Mouse (Mus musculus) neural tube, embryonic 12.5 days (tissue): ENCODE data around the gene Ptges. TPM values are rescaled to one million over a fixed set of nuclear protein-coding genes. Genes with fewer than 3 reads are reported as not detected.

Source experiments
- ATAC-seq: fragments of 200-750 bp; cut with Nextera tagmentation; 2 replicates; pipeline ENCODE4 v1.8.0; 2017; ENCODE audit warnings: low read depth, mild to moderate bottlenecking, moderate TSS enrichment, moderate library complexity; ENCODE audit not compliant: low FRiP score
- H3K27ac ChIP-seq: fragments of 300-500 bp; sonication (generic); 2 replicates; pipeline ENCODE4 v1.5.1; 2016
- H3K27me3 ChIP-seq: fragments of 300-500 bp; sonication (generic); replicated peaks from 2 replicates; pipeline ENCODE4 v1.6.1; 2016; ENCODE audit warnings: mild to moderate bottlenecking
- H3K36me3 ChIP-seq: fragments of 300-500 bp; sonication (generic); 2 replicates; pipeline ENCODE4 v1.6.1; 2016; ENCODE audit warnings: mild to moderate bottlenecking
- H3K4me1 ChIP-seq: fragments of 300-500 bp; sonication (generic); 2 replicates; pipeline ENCODE4 v1.6.1; 2016
- H3K4me2 ChIP-seq: fragments of 300-500 bp; sonication (generic); replicated peaks from 2 replicates; pipeline ENCODE4 v1.6.1; 2016; ENCODE audit warnings: mild to moderate bottlenecking
- H3K4me3 ChIP-seq: fragments of 300-500 bp; sonication (generic); 2 replicates; pipeline ENCODE4 v1.5.1; 2016
- H3K9ac ChIP-seq: fragments of 300-500 bp; sonication (generic); 2 replicates; pipeline ENCODE4 v1.6.1; 2016; ENCODE audit warnings: mild to moderate bottlenecking
- H3K9me3 ChIP-seq: fragments of 300-500 bp; sonication (generic); 2 replicates; pipeline ENCODE4 v1.6.1; 2016; ENCODE audit warnings: mild to moderate bottlenecking
- WGBS: fragments of 180-500 bp; shearing (Covaris S2); methylation state at CpG from one replicate; pipeline ENCODE4 v1.1.7; 2016; 5-methylcytosine and 5-hydroxymethylcytosine counted together
- polyA plus RNA-seq: library from polyadenylated mRNA; unstranded; fragments of >200 nt; fragmentation: Nextera tagmentation; extraction: Ambion mirVana; gene quantifications from 2 replicates; pipeline ENCODE4 v1.2.1, GENCODE M21; 2016

Gene Ptges
- polyA plus RNA-seq = 2.9 and 3.7 TPM in 2 replicates

DNA sequence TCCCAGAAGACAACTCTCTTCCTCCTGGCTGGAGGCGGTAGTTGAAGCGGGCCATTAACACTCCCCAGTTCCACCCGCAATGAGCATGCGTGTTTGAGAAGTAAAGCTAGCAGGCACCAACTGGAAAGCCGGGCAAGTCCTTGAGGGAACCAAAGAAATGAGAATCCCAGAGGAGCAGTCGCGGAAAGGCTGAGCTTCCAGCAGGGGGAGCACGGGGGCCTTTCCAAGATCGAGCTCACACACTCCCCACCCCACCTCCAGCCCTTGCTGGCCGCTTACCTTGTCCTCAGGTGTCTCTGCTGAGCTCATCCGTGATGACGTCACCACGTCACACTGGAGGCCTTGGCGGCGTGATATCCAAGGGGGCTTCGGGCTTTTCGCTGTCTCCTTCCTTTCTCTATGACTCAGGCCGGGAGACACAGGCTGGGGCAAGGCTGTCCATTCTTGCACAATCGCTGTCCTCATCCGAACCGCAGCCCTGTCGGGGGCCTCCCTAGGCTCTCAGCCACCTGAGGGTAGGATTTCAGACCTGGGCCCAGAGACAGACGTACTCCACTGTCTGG is at the start of gene Ptges:
Ptges (minus strand) TSS at position 381 of the 563 bp plus-strand sequence.
- 4% methylated on average over 23 of the region's 23 CpGs for WGBS
- H3K4me3 ChIP-seq = peak within 1 kb of the TSS; percentile 22

DNA sequence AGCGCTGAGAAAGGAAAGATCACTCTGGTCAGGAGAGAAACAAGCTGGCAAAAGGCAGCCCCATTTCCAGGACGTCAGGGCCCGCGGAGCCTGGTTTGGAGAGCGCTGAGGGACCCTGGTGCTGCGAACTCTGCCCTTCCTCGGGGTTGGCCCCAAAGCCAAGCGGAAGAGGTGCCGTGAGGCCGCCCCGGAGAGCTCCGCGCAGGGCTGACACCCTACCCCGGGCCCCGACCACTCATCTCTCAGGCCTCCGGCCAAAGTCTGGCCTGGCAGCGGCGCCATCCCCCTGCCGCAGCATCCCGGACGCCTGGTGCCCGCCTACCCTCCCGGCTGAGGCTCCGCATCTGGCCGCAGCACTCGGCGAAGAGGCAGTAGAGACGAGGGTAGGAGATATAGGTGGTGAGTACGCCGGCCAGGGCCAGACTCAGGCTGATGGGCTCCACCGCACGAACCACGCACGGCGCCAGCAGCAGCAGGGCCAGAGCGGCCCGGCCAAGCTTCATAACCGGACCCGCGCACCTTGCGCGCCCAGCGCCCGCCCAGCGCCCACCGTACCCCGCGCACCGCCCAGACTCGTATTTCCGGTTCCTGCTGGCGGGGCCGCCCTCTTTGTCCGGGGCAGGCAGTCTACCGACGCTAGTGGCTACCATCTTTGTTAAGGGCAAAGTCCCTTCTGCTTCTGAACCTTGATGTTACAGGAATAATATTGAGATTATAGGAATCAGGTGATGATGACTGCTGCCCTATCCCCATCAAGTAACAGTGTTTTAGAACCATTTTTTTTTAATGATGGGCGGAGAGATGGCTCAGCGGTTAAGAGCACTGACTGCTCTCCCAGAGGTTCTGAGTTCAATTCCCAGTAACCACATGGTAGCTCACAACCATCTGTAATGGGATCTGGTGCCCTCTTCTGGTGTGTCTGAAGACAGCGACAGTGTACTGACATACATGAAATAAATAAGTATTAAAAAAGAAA is 38.0 kb upstream of the Ptges start, which contains the start of gene Tor1a:
Tor1a (minus strand) TSS at position 582 of the 976 bp plus-strand sequence.
- peak within 1 kb of the TSS; percentile 94 for H3K9ac ChIP-seq
- peaks cover 19% of the 10 kb centered on the region for H3K4me1 ChIP-seq
- peak within 1 kb of the TSS; percentile 50; the same call in 1 of the 2 replicates for H3K27ac ChIP-seq
- H3K27me3 ChIP-seq = no peaks in the 10 kb centered on the region
- H3K36me3 ChIP-seq = peaks cover 41% of the 10 kb centered on the region
- peak within 1 kb of the TSS; percentile 94 for H3K4me3 ChIP-seq
- no peaks in the 10 kb centered on the region for H3K9me3 ChIP-seq
- H3K4me2 ChIP-seq = peak within 1 kb of the TSS; percentile 86
- 2% methylated on average over 59 of the region's 59 CpGs for WGBS
- peak; percentile 95 for ATAC-seq

More for the DNA sequence above, at the start of gene Ptges:
- peak; percentile 58; the same call in 1 of the 2 replicates for ATAC-seq
- H3K4me1 ChIP-seq = peaks cover 12% of the 10 kb centered on the region
- no peak within 1 kb of the TSS for H3K27ac ChIP-seq
- peak within 1 kb of the TSS; percentile 40; the same call in 1 of the 2 replicates for H3K9ac ChIP-seq
- no peaks in the 10 kb centered on the region for H3K27me3 ChIP-seq
- no peaks in the 10 kb centered on the region for H3K36me3 ChIP-seq
- no peaks in the 10 kb centered on the region for H3K9me3 ChIP-seq
- peak within 1 kb of the TSS; percentile 59 for H3K4me2 ChIP-seq

DNA sequence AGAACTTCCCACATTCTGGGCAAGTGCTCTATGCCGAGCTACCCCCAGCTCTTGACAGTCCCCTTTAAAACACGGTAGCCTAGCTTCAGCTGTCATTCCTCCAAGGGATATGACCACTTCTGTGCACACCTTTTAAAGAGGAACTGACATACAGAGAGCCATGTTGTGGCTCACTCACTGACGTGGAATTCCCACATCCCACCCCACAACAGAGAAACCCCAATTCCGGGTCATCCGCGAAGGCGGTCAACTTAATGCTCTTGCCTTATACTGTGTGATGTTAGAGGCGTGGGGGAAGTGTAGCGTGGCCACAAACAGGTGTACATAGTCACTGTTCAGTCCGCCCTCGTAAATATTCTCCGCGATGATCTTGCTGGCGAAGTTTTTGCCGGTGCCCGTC is 37.2 kb upstream of the Ptges start:
- peak overlapping the region; percentile 94 for H3K9ac ChIP-seq
- H3K36me3 ChIP-seq = peaks cover 44% of the 10 kb centered on the region
- no peak for ATAC-seq
- H3K4me2 ChIP-seq = peak overlapping the region; percentile 86
- H3K9me3 ChIP-seq = no peaks in the 10 kb centered on the region
- H3K27ac ChIP-seq = no peak overlapping the region
- peaks cover 19% of the 10 kb centered on the region for H3K4me1 ChIP-seq
- WGBS = 26% methylated on average over 16 of the region's 16 CpGs
- no peaks in the 10 kb centered on the region for H3K27me3 ChIP-seq
- H3K4me3 ChIP-seq = peak overlapping the region; percentile 94

DNA sequence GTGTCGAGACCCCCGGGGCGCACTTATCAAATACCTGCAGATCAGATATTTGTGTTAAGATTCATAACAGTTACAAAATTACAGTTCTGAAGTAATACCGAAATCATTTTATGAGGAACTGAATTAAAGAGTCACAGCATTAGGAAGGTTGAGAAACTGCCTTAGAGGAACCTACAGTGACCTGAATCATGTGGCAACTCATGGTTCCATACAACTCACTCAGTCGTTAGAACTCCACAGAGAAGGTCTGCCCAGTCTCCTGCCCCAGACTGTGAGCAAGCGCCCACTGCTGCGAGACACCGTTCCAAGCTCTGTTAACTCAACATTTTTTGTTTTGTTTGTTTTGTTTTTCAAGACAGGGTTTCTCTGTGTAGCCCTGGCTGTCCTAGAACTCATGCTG is 36.0 kb upstream of the Ptges start:
- Histone ChIP-seq H3K36me3 (peaks cover 56% of the 10 kb centered on the region), H3K4me1 (peaks cover 19% of the 10 kb centered on the region), H3K9ac (no peak overlapping the region), H3K27me3 (no peaks in the 10 kb centered on the region), H3K4me2 (no peak overlapping the region), H3K27ac (no peak overlapping the region), H3K9me3 (no peaks in the 10 kb centered on the region), H3K4me3 (no peak overlapping the region)
- WGBS = 95% methylated on average over 8 of the region's 8 CpGs
- no peak for ATAC-seq

DNA sequence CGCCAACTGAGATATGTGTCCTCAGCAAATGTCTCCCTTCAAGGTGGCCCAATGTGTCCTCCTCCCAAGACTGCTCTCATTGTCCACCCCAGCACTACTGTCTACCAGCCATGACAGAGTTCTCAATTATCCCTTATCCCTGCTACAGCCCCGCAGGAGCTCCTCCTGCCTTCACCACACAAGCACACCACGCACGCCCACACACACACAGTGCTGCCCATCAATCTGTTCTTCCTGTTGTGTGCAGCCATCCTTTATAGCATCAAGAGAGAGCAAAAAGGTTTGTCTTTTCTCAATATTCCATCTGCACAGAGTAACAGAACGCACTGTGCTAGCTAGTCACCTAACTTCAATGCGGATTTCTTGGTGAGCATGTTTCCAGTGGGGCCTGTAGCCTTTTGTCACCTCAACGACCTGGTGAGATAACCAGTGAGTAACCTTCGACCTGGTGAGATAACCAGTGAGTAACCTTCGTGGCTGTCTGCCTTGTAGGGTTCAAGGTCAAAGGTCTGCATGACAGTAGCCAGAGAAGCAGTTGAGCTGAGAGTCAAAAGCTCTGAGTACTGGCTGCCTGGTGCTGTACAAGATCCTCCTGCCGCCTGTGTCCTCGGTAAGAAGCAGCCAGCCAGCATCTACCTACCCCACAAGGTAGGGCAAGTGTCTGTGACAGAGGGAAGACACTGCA is 33.0 kb upstream of the Ptges start:
- H3K27me3 ChIP-seq = no peaks in the 10 kb centered on the region
- no peak overlapping the region for H3K4me3 ChIP-seq
- H3K4me1 ChIP-seq = peaks cover 19% of the 10 kb centered on the region
- no peak overlapping the region for H3K27ac ChIP-seq
- peaks cover 78% of the 10 kb centered on the region for H3K36me3 ChIP-seq
- WGBS = 92% methylated on average over 11 of the region's 11 CpGs
- H3K4me2 ChIP-seq = no peak overlapping the region
- no peaks in the 10 kb centered on the region for H3K9me3 ChIP-seq
- ATAC-seq = no peak
- no peak overlapping the region for H3K9ac ChIP-seq

DNA sequence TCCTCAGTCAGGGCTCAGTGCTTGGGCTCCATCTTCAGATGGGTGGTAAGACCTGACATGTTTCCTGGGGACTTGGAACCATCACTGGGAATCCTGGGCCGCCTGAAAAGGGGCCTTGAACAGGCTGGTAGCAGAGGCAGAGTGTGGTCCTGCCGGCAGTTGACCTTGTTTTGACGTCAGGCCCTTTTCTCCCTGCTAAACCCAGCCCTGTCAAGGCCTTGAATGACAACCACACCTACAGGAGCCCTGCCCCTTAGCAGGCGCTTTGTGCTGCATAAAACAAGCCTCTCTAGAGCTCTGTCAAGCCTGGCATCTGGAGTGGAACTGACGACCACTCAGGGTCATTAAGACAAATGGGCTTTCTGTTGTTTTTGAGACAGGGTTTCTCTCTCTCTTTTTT is 30.2 kb upstream of the Ptges start:
- peaks cover 6% of the 10 kb centered on the region; the same call in 1 of the 2 replicates for H3K4me1 ChIP-seq
- no peak overlapping the region for H3K4me2 ChIP-seq
- no peaks in the 10 kb centered on the region for H3K9me3 ChIP-seq
- H3K27ac ChIP-seq = no peak overlapping the region
- H3K27me3 ChIP-seq = no peaks in the 10 kb centered on the region
- peaks cover 97% of the 10 kb centered on the region for H3K36me3 ChIP-seq
- no peak overlapping the region for H3K9ac ChIP-seq
- no peak overlapping the region for H3K4me3 ChIP-seq
- ATAC-seq = no peak
- 53% methylated on average over 5 of the region's 5 CpGs for WGBS

DNA sequence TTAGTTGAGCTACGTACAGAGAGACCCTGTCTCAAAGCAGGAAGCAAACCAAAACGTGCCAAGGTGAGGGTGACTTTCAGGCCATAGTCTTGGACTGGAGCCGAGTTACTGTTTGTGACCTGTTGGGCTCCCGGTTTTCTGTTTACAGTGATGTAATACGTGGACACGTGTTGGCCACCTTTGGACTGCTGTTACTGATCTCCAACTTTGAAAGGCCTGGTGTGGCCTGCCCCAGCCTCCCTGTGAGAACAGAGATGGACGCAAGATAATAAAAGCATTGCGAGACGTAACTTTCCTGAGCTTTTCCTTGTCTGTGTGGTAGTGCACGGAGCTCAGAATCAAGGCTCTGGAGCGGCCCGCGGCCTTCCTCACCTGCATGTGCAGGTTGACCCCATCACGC is 29.1 kb upstream of the Ptges start:
- Histone ChIP-seq H3K4me1 (peaks cover 18% of the 10 kb centered on the region), H3K4me2 (no peak overlapping the region), H3K4me3 (no peak overlapping the region), H3K27ac (no peak overlapping the region), H3K9ac (no peak overlapping the region), H3K9me3 (no peaks in the 10 kb centered on the region), H3K36me3 (peaks cover 86% of the 10 kb centered on the region), H3K27me3 (no peaks in the 10 kb centered on the region)
- ATAC-seq = no peak
- WGBS = 90% methylated on average over 14 of the region's 14 CpGs

DNA sequence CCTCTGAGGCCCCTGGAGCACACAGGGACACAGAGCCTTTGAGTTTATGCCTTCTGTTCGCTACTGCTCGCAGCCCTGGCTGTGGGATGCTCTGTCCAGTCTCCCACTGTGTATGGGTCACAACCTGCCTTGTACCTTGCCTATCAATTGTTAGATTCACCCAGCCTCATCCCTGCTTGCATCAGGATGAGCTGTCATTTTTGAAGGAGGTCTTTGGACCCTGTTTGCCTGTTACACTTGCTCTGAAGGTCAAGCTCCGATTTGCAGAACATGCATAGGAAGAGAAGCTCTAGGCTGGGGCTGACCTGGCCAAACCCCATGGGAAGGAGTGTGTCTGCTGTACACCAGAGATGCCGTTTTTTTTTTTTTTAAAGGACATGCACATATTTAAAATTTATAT is 27.8 kb upstream of the Ptges start:
- Histone ChIP-seq H3K36me3 (peaks cover 74% of the 10 kb centered on the region), H3K4me2 (no peak overlapping the region), H3K4me1 (peaks cover 24% of the 10 kb centered on the region), H3K9ac (no peak overlapping the region), H3K27ac (no peak overlapping the region), H3K9me3 (no peaks in the 10 kb centered on the region), H3K27me3 (no peaks in the 10 kb centered on the region), H3K4me3 (no peak overlapping the region)
- ATAC-seq = no peak
- WGBS = 84% methylated on average over 4 of the region's 4 CpGs

DNA sequence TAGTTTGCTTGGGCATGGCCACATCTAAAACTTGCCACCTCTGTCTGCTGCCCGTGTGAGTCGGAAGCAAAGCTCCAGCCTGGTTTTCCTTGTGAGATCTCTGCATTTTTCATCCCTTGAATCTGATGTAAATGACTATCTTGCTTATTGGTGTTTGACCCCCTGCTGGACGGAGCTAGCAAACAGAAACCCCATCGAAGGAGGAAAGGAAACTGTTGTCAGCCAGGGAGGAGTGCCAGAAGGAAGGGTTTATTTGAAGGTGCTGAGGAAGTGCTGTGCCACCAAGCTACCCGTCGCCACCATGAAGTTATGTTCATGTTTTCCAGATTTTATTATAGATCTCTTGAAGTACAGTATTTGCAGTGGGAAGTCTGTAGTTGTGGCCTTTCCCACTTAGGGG is 25.1 kb upstream of the Ptges start:
- ATAC-seq = no peak
- Histone ChIP-seq H3K4me1 (peaks cover 24% of the 10 kb centered on the region), H3K36me3 (peaks cover 49% of the 10 kb centered on the region), H3K27ac (no peak overlapping the region), H3K27me3 (no peaks in the 10 kb centered on the region), H3K4me3 (no peak overlapping the region), H3K9ac (no peak overlapping the region), H3K4me2 (peak overlapping the region; percentile 91), H3K9me3 (no peaks in the 10 kb centered on the region)
- WGBS = 76% methylated on average over 6 of the region's 6 CpGs

DNA sequence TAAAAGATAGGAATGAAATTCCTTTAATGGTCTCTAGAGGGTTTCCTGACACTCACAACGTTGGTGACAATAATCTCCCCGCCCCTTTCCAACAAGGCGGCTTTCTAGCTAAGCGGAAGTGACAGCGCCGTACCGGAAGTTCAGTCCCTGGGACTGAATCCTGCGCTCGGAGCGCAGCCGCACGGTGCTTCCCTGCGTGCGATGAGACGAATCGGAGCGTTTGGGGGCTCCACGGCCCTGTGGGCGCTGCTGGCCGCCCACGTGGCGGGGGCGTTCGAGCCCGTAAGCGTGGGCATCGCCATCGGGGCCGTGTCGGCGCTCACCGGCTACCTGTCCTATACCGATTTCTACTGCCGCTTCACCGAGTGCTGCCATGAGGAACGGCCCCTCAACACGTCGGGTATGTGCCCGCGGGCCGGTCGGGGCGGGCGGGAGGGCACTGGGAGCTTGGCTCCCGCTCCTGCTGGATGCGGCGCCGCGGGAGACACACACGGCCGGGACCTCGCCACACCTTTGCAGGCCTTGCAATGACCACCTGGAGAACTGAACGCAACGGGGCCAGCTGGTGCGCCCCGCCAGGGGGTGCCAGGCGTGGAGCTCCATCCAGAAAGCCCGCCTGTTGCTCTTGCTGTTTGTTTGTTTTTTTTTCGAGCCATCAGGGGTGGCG is 23.3 kb upstream of the Ptges start, which contains the start of gene Tor1b:
Tor1b (plus strand) TSS at position 136 of the 667 bp plus-strand sequence.
- H3K4me1 ChIP-seq = peaks cover 24% of the 10 kb centered on the region
- H3K27me3 ChIP-seq = no peaks in the 10 kb centered on the region
- peak; percentile 84 for ATAC-seq
- peaks cover 31% of the 10 kb centered on the region for H3K36me3 ChIP-seq
- WGBS = under 1% methylated on average over 60 of the region's 60 CpGs
- H3K9ac ChIP-seq = peak within 1 kb of the TSS; percentile 89
- H3K9me3 ChIP-seq = no peaks in the 10 kb centered on the region
- peak within 1 kb of the TSS; percentile 89 for H3K4me3 ChIP-seq
- peak within 1 kb of the TSS; percentile 28 for H3K27ac ChIP-seq
- H3K4me2 ChIP-seq = peak within 1 kb of the TSS; percentile 91

DNA sequence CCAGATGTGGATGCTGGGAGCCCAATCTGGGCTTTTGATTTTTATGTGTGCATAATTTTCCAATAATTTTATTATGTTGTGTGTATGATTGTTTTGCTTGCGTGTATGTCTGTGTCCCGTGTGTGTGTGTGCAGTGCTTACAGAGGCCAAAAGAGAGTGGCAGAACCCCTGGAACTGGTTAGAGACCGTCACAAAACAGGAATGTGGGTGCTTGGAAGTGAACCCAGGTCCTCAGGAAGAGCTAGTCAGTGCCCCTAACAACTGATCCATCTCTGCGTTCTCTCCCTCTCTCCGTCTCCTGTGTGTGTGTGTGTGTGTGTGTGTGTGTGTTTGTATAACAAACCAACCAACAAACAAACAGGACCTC is 22.8 kb upstream of the Ptges start:
- Histone ChIP-seq H3K9me3 (no peaks in the 10 kb centered on the region), H3K9ac (no peak overlapping the region), H3K4me1 (peaks cover 24% of the 10 kb centered on the region), H3K4me3 (peak overlapping the region; percentile 89), H3K4me2 (peak overlapping the region; percentile 91), H3K36me3 (peaks cover 25% of the 10 kb centered on the region), H3K27me3 (no peaks in the 10 kb centered on the region), H3K27ac (peak overlapping the region; percentile 28; the same call in 1 of the 2 replicates)
- WGBS = 31% methylated on average over 5 of the region's 5 CpGs
- ATAC-seq = peak; percentile 33
